Mouse (Mus musculus) kidney, embryonic 14.5 days (tissue): ENCODE data around the gene Jpt2. TPM values are rescaled to one million over a fixed set of nuclear protein-coding genes. Genes with fewer than 3 reads are reported as not detected.

ENCODE experiments used
- ATAC-seq: fragments of 200-750 bp; cut with Nextera tagmentation; 2 replicates; pipeline ENCODE4 v1.8.0; 2017; ENCODE audit warnings: moderate number of reproducible peaks, mild to moderate bottlenecking, moderate TSS enrichment, moderate library complexity; ENCODE audit not compliant: low FRiP score, low TSS enrichment
- H3K27ac ChIP-seq: fragments of 300-500 bp; sonication (generic); 2 replicates; pipeline ENCODE4 v1.5.1; 2014; ENCODE audit warnings: low read depth, mild to moderate bottlenecking, low read length, moderate library complexity, mixed read lengths
- H3K27me3 ChIP-seq: fragments of 300-500 bp; sonication (generic); 2 replicates; pipeline ENCODE4 v1.6.1; 2014; ENCODE audit warnings: mild to moderate bottlenecking, low read length; ENCODE audit not compliant: control insufficient read depth, insufficient read depth
- H3K36me3 ChIP-seq: fragments of 300-500 bp; sonication (generic); 2 replicates; pipeline ENCODE4 v1.6.1; 2014; ENCODE audit warnings: low read length, mixed read lengths; ENCODE audit not compliant: control insufficient read depth, insufficient read depth
- H3K4me1 ChIP-seq: fragments of 300-500 bp; sonication (generic); 2 replicates; pipeline ENCODE4 v1.6.1; 2014; ENCODE audit warnings: low read length, mixed read lengths; ENCODE audit not compliant: control insufficient read depth, insufficient read depth
- H3K4me2 ChIP-seq: fragments of 300-500 bp; sonication (generic); replicated peaks from 2 replicates; pipeline ENCODE4 v1.6.1; 2014; ENCODE audit warnings: low read depth, mild to moderate bottlenecking, low read length
- H3K4me3 ChIP-seq: fragments of 300-500 bp; sonication (generic); 2 replicates; pipeline ENCODE4 v1.5.1; 2014; ENCODE audit warnings: mild to moderate bottlenecking, low read length
- H3K9ac ChIP-seq: fragments of 300-500 bp; sonication (generic); 2 replicates; pipeline ENCODE4 v1.6.1; 2014; ENCODE audit warnings: low read depth, mild to moderate bottlenecking, low read length, moderate library complexity
- H3K9me3 ChIP-seq: fragments of 300-500 bp; sonication (generic); 2 replicates; pipeline ENCODE4 v1.6.1; 2016; ENCODE audit warnings: low read length; ENCODE audit not compliant: control insufficient read depth
- WGBS: fragments of 180-500 bp; shearing (Covaris S2); extraction: QIAGEN DNeasy Blood & Tissue Kit; methylation state at CpG from one replicate; pipeline ENCODE4 v1.1.7; 2014; 5-methylcytosine and 5-hydroxymethylcytosine counted together
- polyA plus RNA-seq: library from polyadenylated mRNA; unstranded; fragments of >200 nt; fragmentation: Nextera tagmentation; extraction: Ambion mirVana; gene quantifications from 2 replicates; pipeline ENCODE4 v1.2.1, GENCODE M21; 2014

Gene Jpt2
- polyA plus RNA-seq, 1 experiment from 2014 or later = 155 TPM

DNA sequence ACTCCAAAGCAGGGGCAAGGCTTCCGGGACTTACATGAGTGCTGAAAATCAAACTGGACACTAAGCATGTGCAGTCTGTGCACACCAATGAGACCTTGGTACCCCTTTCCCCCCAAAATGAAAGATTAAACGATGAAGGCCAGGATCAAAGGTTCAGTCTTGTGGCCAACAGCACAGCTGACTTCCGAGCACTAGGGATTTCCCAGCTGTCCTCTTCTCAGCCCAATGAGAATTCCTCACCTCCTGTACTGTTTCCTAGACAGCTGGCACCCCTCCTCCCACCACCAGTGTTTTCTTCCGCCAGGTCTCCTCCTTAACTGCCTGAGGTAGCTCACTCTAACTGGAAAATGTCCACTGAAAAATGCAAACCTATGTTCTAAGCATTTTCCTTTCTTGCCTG is 27.3 kb downstream of the Jpt2 start:
- 76% methylated on average over 4 of the region's 4 CpGs for WGBS

DNA sequence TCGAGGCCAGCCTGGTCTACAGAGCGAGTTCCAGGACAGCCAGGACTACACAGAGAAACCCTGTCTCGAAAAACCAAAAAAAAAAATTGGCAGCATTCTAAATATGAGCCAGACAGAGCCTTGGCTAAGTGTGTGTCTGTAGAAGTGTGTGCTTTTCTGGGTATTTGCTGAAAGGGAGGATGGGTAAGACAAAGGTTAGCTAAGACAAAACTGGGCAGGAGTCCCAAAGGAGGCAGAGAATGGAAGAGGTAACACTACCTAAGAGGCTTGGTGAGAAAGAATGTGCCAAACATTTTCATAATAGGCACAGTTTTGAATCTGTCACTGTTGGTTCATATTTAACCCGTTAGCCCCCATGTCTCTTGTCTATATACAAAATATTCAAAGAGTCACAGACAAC is 28.1 kb downstream of the Jpt2 start:
- Histone ChIP-seq H3K4me3 (no peak overlapping the region), H3K4me2 (no peak overlapping the region), H3K36me3 (peaks cover 14% of the 10 kb centered on the region), H3K27ac (no peak overlapping the region), H3K4me1 (peaks cover 17% of the 10 kb centered on the region), H3K9me3 (no peaks in the 10 kb centered on the region), H3K9ac (no peak overlapping the region), H3K27me3 (no peaks in the 10 kb centered on the region)
- 90% methylated on average over 4 of the region's 4 CpGs for WGBS
- no peak for ATAC-seq

More for the DNA sequence above, 27.3 kb downstream of the Jpt2 start:
- H3K4me3 ChIP-seq = no peak overlapping the region
- ATAC-seq = no peak
- H3K4me2 ChIP-seq = no peak overlapping the region
- no peaks in the 10 kb centered on the region for H3K27me3 ChIP-seq
- peaks cover 17% of the 10 kb centered on the region for H3K4me1 ChIP-seq
- H3K36me3 ChIP-seq = peaks cover 9% of the 10 kb centered on the region
- no peak overlapping the region for H3K27ac ChIP-seq
- no peaks in the 10 kb centered on the region for H3K9me3 ChIP-seq
- H3K9ac ChIP-seq = no peak overlapping the region

DNA sequence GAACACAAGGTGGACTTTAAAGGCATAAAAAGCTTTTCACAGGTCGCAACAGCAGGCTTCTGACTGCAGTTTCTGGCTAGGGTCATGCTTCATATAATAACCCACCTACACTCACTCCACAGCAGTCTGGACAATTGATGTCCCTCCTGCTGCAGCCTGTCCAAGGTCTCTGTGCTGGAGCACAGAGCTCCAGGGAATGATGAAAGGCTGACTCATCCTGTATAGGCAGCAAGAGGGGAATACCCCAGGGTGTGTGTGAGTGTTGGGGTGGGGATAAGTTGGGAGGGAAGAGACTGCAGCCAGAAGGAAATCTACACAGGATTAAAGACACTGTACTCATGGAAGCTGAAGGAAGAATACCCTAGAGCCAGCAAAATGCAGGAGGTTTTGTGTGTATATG is 31.0 kb downstream of the Jpt2 start:
- WGBS = 69% methylated on average over 1 of the region's 1 CpGs
- H3K4me2 ChIP-seq = no peak overlapping the region
- H3K36me3 ChIP-seq = peaks cover 40% of the 10 kb centered on the region
- no peaks in the 10 kb centered on the region for H3K9me3 ChIP-seq
- ATAC-seq = no peak
- peaks cover 2% of the 10 kb centered on the region for H3K4me1 ChIP-seq
- H3K27me3 ChIP-seq = no peaks in the 10 kb centered on the region
- H3K9ac ChIP-seq = no peak overlapping the region
- H3K27ac ChIP-seq = no peak overlapping the region
- no peak overlapping the region for H3K4me3 ChIP-seq

DNA sequence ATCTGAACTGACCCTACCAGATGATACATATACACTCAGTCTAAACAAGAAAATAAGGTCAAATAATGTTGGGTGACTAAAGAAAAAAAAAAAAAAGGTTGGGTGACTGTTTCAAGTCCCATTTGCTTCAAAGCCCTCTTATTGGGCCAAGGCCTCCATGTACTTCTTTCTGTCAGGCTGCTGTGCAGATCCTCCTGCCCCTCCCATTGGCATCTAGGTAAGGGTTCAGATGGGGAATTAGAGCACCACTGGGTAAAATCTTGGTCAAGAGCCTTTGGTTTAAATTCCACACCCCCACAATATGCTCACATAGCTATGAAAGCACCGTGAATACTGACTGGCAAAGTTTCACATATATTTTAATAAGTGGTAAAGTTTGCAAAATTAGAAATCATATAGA is 37.2 kb downstream of the Jpt2 start:
- Histone ChIP-seq H3K9me3 (no peaks in the 10 kb centered on the region), H3K36me3 (peaks cover 94% of the 10 kb centered on the region), H3K4me3 (no peak overlapping the region), H3K27ac (no peak overlapping the region), H3K9ac (no peak overlapping the region), H3K4me1 (no peaks in the 10 kb centered on the region), H3K27me3 (no peaks in the 10 kb centered on the region), H3K4me2 (no peak overlapping the region)
- WGBS = 91% methylated on average over 1 of the region's 1 CpGs
- ATAC-seq = no peak

DNA sequence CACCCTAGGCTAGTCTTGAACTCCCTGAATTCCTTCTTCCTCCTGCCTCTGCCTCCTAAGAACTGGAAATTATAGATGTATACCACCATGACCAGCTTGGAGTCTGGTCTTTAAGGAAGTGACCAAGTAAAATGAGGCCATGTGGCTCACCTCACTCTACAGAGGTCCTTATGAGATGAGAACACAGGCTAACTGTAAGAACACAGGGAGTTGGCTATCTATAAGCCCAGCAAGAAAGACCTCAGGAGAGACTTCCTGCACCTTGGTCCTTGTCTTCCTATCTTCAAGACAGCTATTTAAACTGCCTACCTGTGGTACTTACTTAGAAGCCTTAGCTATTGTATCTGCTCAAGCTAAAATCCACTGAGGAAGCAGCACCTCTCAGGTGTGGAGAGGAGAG is 46.5 kb downstream of the Jpt2 start:
- Histone ChIP-seq H3K4me2 (no peak overlapping the region), H3K36me3 (peaks cover 94% of the 10 kb centered on the region), H3K9ac (no peak overlapping the region), H3K9me3 (no peaks in the 10 kb centered on the region), H3K27ac (no peak overlapping the region), H3K4me1 (no peaks in the 10 kb centered on the region), H3K27me3 (no peaks in the 10 kb centered on the region), H3K4me3 (no peak overlapping the region)
- ATAC-seq = no peak

DNA sequence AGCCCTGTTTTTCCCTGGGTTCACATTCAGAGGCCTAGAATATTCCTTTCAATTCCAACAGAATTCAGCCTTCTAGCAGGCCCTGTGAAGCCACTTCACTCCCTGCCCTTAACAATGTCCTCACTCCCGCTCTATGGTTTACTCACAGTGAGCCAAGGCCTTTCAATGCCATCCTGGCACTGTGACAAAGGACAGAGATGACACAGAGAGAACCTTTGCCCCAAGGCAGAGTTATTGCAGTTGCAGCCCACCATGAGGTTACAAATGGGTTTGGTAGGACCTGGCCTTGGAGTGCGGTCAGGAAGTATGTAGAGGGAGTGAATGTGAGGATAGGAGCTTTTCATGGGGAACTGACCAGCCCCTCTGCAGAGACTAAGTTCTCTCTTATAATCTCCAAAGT is 52.9 kb downstream of the Jpt2 start:
- Histone ChIP-seq H3K4me1 (no peaks in the 10 kb centered on the region), H3K4me2 (no peak overlapping the region), H3K27me3 (no peaks in the 10 kb centered on the region), H3K36me3 (peaks cover 96% of the 10 kb centered on the region), H3K9me3 (no peaks in the 10 kb centered on the region), H3K9ac (no peak overlapping the region), H3K27ac (no peak overlapping the region), H3K4me3 (no peak overlapping the region)
- no peak for ATAC-seq
- WGBS = 100% methylated on average over 2 of the region's 2 CpGs

DNA sequence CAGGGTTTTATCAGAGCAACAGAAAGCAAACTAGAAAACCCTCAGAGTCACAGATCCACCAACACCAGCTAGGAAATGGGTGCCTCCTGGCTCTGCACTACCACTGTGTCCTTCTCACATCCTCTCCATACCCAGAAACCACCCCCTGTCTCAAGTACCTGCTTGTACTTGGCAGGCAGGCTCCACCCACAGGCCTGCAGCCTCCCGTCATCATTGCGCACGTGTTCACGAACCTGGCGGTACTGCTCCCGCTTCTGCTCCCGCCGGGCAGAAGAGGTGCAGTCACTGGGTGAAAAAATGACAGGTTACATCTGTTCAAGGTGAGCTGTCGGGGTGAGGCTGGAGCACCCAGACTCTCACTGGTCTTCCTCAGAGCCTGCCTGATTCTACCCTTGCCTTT is 56.7 kb downstream of the Jpt2 start:
- no peak overlapping the region for H3K27ac ChIP-seq
- H3K36me3 ChIP-seq = peaks cover 100% of the 10 kb centered on the region
- H3K9ac ChIP-seq = no peak overlapping the region
- no peaks in the 10 kb centered on the region for H3K9me3 ChIP-seq
- H3K4me1 ChIP-seq = no peaks in the 10 kb centered on the region
- ATAC-seq = no peak
- 92% methylated on average over 9 of the region's 9 CpGs for WGBS
- no peaks in the 10 kb centered on the region for H3K27me3 ChIP-seq
- no peak overlapping the region for H3K4me2 ChIP-seq
- H3K4me3 ChIP-seq = no peak overlapping the region

DNA sequence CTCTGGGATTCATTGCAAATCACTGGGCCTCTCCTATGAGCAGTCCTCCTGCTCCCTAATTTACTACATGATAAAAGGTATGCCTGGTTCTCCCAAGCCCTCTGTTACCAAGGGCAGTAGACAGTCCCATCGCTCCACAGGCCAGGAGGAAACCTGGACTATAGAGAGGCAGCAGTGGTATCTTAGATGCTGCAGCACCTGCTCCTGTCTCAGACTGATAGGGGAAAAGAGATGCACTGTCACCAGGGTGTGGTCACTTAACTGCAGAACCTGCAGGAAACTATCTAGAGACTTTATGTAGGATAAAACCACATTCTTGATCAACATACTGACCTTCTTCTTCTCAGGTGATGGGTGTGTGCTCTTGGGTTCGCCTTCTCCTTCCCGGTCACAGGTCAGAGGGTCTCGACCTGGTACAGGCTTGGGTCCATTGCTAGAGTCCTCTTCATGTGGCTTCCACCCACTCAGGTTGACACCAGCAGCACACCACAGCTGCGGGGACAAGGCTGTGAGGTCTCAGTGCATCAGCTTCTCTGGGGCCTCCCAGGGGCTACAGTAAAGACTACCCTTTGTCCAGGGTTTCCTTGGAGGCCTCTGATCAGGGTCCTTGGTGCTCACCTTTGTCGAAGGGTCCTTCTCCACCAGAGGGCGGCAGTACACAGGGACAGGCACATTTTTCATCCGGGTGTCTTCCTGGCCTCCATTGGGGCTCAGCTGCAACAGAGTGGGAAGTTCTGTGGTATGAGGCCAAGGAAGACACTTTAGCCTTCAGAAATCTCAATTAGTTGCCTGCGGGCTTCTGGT is 57.6 kb downstream of the Jpt2 start:
- H3K36me3 ChIP-seq = peaks cover 100% of the 10 kb centered on the region

DNA sequence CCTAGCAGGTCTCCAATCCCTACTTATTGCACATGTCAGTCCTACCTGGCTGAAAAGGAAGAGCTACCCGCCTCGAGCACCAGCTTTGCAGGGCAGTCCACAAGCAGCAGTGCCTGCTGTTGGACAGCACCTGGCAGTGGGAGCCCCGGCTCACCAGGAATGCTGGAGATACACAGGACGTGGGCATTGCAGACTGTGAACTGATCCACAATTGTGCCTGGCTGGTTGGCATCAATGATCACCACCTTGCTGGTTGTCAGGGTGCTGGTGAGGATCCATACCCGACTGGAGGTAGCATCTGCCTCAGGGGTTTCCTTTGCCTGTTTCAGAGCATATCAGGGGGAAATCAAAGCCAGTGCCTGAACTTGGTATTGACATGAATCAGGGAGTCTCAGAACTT is 58.4 kb downstream of the Jpt2 start:
- H3K9ac ChIP-seq = no peak overlapping the region
- no peaks in the 10 kb centered on the region for H3K9me3 ChIP-seq
- 92% methylated on average over 5 of the region's 5 CpGs for WGBS
- H3K4me2 ChIP-seq = no peak overlapping the region
- peaks cover under 1% of the 10 kb centered on the region; the same call in 1 of the 2 replicates for H3K4me1 ChIP-seq
- no peak overlapping the region for H3K4me3 ChIP-seq
- no peak for ATAC-seq
- peaks cover 99% of the 10 kb centered on the region for H3K36me3 ChIP-seq
- no peak overlapping the region for H3K27ac ChIP-seq
- H3K27me3 ChIP-seq = no peaks in the 10 kb centered on the region

More for the DNA sequence above, 57.6 kb downstream of the Jpt2 start:
- Histone ChIP-seq H3K9ac (no peak overlapping the region), H3K4me1 (no peaks in the 10 kb centered on the region), H3K9me3 (no peaks in the 10 kb centered on the region), H3K4me2 (no peak overlapping the region), H3K27ac (no peak overlapping the region), H3K27me3 (no peaks in the 10 kb centered on the region), H3K4me3 (no peak overlapping the region)
- no peak for ATAC-seq
- 71% methylated on average over 9 of the region's 9 CpGs for WGBS
